Mouse (Mus musculus): ENCODE measurements at regions not wholly inside any gene's neighbourhood (a gene's known extent, or its start where the extent isn't known, plus 50 kb on each side); places are given as distances from the start of the nearest gene placed in this dataset.
A peak's percentile ranks its signal among the peaks of the same experiment; 100 is the strongest.

- DNase-seq = no peak
Measured at GRCm38 (mm10) chr17:45341573-45341972, 92.0 kb downstream of the Cdc5l start.

GRCm38 (mm10) chr17:45340851-45341250, 92.7 kb downstream of the Cdc5l start:
- DNase-seq = no peak

- DNase-seq = no peak
Measured at GRCm38 (mm10) chr17:45339226-45339625, 94.3 kb downstream of the Cdc5l start.

GRCm38 (mm10) chr17:45338086-45338485, 95.5 kb downstream of the Cdc5l start:
- no peak for DNase-seq

- DNase-seq = no peak
Measured at GRCm38 (mm10) chr17:45335586-45336151, 97.9 kb downstream of the Cdc5l start.

- no peak for DNase-seq
Measured at GRCm38 (mm10) chr17:45334732-45335381, 98.7 kb downstream of the Cdc5l start.

GRCm38 (mm10) chr17:45332321-45332720, 101.2 kb downstream of the Cdc5l start:
- DNase-seq = no peak

GRCm38 (mm10) chr17:45329241-45329640, 104.3 kb downstream of the Cdc5l start:
- no peak for DNase-seq

GRCm38 (mm10) chr17:45326726-45327125, 106.8 kb downstream of the Cdc5l start:
- no peak for DNase-seq

- no peak for DNase-seq
Measured at GRCm38 (mm10) chr17:45326173-45326572, 107.4 kb downstream of the Cdc5l start.

GRCm38 (mm10) chr17:45322842-45323241, 110.7 kb downstream of the Cdc5l start:
- no peak for DNase-seq

- DNase-seq = no peak
Measured at GRCm38 (mm10) chr17:45320074-45320473, 113.5 kb downstream of the Cdc5l start.

- DNase-seq = no peak
Measured at GRCm38 (mm10) chr17:45318211-45319076, 115.1 kb downstream of the Cdc5l start.

- DNase-seq = peak; percentile 14
Measured at GRCm38 (mm10) chr17:45312510-45313266, 120.8 kb downstream of the Cdc5l start.

GRCm38 (mm10) chr17:45306506-45306905, 127.0 kb downstream of the Cdc5l start:
- DNase-seq = no peak

GRCm38 (mm10) chr17:45303183-45303582, 130.4 kb downstream of the Cdc5l start:
- no peak for DNase-seq

GRCm38 (mm10) chr17:45298355-45298754, 135.2 kb downstream of the Cdc5l start:
- DNase-seq = no peak

- no peak for DNase-seq
Measured at GRCm38 (mm10) chr17:45297860-45298259, 135.7 kb downstream of the Cdc5l start.

GRCm38 (mm10) chr17:45296363-45296762, 137.2 kb downstream of the Cdc5l start:
- DNase-seq = no peak

- DNase-seq = no peak
Measured at GRCm38 (mm10) chr17:45294886-45295285, 138.7 kb downstream of the Cdc5l start.

- no peak for DNase-seq
Measured at GRCm38 (mm10) chr17:45294256-45294865, 139.2 kb downstream of the Cdc5l start.

- no peak for DNase-seq
Measured at GRCm38 (mm10) chr17:45292883-45293282, 140.7 kb downstream of the Cdc5l start.

- DNase-seq = no peak
Measured at GRCm38 (mm10) chr17:45291052-45291451, 142.5 kb downstream of the Cdc5l start.
